Mouse (Mus musculus) thymus, postnatal 25 days (tissue): ENCODE data around the gene Mrps7.

Source experiments
- DNase-seq: peaks from one replicate; pipeline ENCODE4 v3.0.0; 2022

Gene Mrps7

DNA sequence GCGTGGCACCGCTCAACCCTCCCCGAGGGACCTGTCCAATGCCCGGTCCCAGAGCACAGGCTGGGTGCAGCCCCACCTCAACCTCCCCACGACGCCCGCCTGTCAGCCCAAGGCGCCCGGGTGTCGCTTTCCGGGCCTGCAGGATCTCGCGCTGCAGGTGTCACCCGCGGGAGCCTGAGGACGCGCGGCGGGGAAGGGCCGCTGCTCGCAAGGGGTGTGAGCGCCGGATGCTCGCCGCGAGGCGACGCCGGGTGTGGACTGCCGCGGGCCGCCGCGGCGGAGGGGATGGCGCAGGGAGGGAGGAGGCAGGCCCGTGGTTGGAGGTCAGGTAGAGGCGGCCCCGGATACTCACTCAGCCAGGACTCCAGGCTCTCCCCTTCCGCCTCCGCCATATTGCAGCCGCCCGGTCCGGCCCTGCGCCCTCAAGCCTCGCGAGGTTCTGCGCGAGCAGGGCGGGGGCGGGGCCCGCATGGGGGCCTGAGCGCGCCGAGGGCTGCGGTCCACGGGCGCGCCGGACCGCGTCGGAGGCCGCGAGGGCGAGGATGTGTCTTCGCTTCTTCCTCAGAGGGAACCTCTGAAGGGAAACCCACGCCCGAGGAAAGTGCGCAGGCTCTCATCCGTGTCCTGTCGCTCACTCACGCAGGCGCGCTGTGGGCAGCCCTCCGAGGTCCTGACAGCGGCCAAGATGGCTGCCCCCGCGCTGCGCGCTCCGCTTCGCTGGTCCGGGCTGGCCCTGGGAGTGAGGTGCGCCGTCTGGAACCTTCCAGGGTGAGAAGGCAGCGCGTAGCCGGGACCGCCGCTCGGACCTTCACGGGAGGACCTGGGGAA is at the start of gene Mrps7, which contains the start of gene Gga3:
Gene Mrps7, plus strand, starts transcription at position 450 of the 828 bp plus-strand sequence.
Gene Gga3, minus strand, starts transcription at position 576 of the 828 bp plus-strand sequence.
- DNase-seq: peak; percentile 94

GRCm38 (mm10) chr11:115555717-115556116 is 48.0 kb upstream of the Mrps7 start:
- DNase-seq: no peak

DNA sequence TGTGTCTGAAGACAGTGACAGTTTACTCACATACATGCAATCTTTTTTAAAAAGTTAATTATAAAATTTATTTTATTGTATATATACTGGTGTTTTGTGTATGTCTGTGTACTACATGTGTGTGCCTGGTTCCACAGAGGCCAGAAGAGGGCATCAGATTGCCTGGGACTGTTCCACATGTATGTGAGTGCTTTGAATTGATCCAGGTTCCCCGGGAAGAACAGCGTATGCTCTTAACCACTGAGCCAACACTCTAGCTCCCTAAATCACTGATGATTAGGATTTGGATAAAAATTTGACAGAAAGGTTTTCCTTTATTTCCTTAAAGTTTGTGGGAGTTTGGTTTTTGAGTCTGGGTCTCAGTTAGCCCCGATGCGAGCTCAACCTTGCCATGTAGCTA is 40.3 kb upstream of the Mrps7 start:
- peak; percentile 21 for DNase-seq

GRCm38 (mm10) chr11:115564064-115564809 is 39.5 kb upstream of the Mrps7 start, which contains the start of gene Nup85:
Gene Nup85 (plus strand): TSS chr11:115564434.
- peak; percentile 97 for DNase-seq

DNA sequence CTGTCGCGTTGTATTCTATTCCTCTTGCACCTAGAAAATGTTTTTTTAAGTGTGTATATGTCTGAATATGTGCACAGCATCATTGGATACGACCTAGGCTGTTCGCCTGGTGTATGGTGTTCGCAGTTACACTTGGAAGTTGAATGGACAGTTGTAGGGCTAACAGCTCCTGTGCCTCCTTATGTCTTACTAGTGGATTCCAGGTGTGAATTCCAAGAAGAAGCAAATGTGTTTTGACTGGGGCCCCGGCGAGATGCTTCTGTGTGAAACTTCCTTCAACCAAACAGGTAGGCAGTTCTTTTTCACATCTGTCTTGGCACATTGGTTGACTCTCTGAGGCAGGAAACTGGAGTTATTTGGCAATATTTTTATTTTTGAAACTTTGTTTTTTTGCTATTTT is 38.8 kb upstream of the Mrps7 start:
- no peak for DNase-seq

DNA sequence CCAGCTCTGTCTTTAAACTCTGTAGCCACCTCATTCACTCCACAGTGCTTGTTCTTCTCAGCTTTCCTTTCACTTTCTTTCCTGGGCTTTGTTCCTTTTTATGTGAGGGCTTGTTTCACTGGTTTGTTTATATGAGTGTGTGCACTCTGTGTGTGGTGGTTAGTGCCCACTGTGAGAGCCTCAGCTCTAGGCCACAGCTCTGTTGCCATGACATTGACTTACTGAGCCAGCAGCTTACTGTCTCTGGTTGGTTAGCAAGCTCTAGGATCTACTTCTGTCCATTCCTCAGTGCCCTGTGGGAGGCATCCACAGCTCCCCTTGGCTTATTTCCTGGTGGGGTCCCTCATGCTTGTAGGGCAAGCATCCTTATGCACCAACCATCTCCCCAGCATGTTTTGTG is 24.6 kb upstream of the Mrps7 start:
- DNase-seq: no peak

DNA sequence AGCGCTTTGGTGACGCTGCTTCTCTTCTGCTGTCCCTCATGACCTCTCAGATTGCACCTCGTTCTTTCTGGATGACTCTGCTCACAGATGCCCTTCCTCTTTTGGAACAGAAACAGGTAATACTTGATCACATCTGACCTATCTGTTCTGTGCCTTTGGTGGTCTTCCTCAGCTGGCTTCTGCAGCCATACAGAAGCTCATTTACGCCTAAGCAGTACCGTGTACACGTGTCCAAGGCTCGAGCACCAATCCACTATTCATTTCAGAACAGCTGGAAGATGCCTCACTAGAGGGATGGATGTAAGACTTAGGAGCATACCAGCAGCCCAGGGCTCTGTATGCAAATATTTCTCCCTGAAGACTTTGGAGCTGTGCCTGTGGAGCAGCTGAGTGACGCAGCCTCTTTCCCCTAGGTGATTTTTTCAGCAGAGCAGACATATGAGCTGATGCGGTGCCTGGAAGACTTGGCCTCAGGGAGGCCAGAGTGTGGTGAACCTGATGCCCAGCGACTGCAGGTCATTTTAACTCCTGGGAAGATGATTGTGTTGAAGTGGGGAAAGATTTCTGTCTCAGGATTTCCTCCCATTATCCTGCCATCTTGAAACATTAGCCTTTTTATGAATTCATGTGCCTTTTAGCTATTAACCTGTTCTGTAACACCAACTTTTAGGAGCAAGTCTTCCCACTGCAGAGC is 20.7 kb upstream of the Mrps7 start:
- DNase-seq: no peak

- no peak for DNase-seq
Observed at GRCm38 (mm10) chr11:115584376-115585073, 19.2 kb upstream of the Mrps7 start.

- DNase-seq: no peak
Observed at GRCm38 (mm10) chr11:115585573-115586100, 18.1 kb upstream of the Mrps7 start.

DNA sequence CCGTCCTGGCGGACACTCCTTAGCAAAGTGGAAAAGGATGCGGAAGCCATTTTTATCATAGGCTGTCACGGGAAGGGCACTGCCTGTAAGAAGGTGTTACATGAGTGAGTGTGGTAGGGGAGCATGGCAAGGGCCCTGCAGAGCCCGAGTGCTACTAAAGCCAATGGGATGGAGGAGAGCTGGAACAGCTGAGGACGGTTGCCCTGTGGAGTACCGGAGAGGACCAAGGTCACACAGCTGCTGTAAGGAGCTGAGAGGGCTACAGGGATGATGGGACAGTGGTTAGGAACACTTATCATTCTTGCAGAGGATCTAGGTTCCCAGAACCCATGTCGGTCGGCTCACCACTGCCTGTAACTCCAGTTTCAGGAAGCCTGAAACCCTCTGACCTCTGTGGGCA is 17.3 kb upstream of the Mrps7 start:
- DNase-seq: no peak

DNA sequence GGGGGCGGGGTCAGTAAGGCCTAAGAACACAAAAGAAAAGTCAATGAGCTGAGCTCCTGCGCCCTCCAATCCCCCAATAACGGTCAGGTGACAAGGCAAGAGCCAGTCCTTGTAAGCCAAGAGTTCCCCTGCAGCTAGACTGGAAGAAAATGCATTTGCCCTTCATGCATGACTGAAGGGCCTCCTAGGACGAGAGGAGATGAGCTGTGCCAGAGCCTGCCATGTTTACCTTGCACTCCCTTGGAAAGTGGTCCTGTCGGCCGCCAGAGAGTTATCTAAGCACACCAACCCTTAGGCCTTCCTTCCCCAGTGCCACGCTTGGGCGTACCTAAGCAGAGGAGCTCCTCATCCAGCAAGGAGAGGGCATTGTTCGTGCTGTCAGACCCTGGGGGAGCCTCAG is 15.7 kb upstream of the Mrps7 start:
- DNase-seq: no peak

DNA sequence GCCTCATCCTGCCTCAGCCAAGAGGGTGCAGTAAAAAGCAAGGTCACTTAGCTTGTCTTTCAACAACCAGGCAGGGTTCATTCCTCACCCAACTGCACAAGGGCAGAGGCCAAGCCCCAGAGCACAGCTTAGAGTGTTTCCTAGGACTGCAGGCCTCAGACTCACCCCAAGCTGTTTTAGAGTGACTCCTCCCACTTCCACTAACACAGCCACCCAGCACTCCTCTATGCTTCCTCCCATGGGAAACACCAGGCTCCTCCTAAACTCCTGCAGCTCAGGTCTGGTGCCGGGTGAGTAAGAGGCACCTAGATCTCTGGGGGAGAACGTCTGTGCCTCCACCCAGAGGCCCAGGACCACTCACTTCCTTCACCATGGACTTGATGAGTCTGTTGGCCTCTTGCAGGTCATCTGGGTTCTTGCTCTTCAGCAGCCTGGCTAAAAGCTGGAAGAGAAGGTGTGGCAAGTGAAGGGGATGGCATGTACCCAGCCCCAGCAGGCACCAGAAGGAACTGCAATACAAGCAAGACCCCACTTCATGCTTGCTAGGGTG is 13.1 kb upstream of the Mrps7 start:
- DNase-seq: no peak

GRCm38 (mm10) chr11:115595209-115595608 is 8.5 kb upstream of the Mrps7 start:
- no peak for DNase-seq

- no peak for DNase-seq
Observed at GRCm38 (mm10) chr11:115598309-115598708, 5.4 kb upstream of the Mrps7 start.

DNA sequence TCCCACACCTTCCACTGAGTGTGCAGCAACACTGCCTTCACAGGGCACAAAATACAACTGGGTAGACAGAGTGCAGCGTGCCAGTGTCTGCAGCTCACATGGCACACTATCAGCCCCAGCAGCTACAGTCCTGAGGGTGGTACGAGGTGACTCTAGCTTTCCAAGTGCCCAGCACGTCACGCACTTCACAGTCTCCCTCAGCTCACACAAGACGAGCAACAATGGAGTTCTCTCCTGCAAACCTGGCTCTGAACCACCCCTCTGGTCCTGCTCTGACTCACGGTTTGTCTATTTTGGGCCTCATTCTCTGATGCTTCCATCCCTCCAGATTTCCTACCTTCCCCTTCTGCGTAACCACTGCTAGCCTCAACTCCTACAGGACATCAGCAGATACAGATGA is 4.0 kb upstream of the Mrps7 start:
- no peak for DNase-seq

- no peak for DNase-seq
Observed at GRCm38 (mm10) chr11:115600743-115601142, 3.0 kb upstream of the Mrps7 start.

DNA sequence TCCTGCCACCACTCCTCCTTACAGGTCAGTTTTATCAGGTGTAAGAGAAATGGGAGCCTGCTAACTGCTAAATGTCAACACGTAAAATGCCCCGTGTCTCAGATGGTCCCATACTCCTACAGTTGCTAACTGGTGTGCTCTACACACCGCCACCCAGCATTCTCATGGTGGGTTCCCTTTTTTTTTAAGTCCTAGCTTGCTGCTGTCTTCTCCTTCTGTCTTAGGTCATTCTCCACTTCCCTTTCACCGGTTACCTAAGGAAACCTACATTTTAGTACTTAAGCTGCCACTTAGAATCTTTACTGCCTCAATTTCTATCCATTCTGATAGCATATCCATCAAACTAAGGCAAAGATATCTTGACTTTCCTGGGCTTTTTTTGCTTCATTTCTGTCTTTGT is 2.6 kb upstream of the Mrps7 start:
- no peak for DNase-seq

DNA sequence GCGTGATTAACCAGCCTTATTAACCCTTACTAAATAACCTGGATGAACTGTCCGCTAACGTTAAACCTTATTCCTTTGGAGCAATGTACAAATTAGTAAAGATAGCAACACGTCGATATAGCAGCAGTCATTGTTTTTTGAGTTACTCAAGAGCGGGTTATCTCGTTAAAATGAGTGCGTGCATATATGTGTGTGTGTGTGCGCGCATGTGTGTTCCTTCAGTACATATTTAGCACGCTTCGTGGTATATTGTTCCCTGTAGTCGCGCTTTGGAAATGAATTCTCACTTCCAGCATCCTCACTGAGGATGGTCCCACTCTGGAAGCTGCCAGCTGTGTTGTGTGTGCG is 623 bp upstream of the Mrps7 start:
- no peak for DNase-seq

GRCm38 (mm10) chr11:115604304-115604696 is 575 bp downstream of the Mrps7 start:
- no peak for DNase-seq

GRCm38 (mm10) chr11:115606733-115607132 is 3.0 kb downstream of the Mrps7 start:
- no peak for DNase-seq

DNA sequence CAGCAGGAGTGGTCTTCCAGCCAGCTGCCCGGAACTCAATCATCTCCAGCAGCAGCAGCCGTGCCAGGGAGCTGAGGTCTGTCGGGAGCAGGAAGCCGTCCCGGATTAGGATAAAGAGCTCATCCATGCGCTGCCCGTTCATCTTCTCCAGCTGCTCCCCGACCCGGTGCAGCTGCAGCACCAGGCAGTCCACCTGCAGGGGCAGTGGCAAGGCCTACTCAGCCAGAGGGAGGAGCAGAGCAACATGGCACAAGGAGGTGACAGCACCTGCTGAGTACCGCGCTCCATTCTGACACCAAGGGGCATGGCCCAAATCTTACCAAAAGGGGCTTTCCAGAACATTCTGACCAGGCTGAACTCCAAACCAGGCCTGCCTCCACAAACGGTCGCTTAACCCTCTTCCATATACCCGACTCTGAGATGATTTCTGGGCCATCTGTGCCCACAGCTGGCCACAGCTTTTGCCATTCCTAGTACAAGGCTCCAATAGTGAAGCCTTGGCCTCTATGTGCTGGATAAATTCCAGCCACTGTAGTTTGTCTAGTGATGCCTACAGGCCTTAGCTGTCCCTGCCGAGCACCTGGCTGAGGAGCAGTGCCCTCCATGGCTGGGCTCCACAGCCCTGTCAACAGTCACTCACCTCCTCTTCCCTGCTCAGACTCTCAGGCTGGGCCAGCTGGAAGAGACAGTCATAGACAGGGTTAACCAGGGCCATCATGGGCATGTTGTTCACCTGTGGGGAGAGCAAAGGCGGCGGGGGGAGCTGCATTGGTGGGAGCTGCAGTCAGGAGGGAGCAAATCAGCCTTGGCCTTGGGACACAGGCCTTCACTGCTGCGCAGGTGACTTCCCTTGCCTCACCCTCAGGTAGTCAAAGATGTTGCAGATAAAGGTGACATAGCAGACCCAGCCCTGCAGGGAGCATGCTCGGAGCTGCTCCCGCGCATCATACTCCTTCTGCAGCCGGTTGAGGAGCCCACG is 5.0 kb downstream of the Mrps7 start:
- DNase-seq: no peak
